Mouse (Mus musculus) ES-Bruce4 (cell line): ENCODE measurements around the gene Lhcgr. TPM values are rescaled to one million over a fixed set of nuclear protein-coding genes. Genes with fewer than 3 reads are reported as not detected.

ENCODE experiments used
- H3K27ac ChIP-seq: 2 replicates; pipeline ENCODE4 v1.5.1; 2012; ENCODE audit warnings: low read length, inconsistent platforms; ENCODE audit not compliant: insufficient read depth
- H3K27me3 ChIP-seq: 2 replicates; pipeline ENCODE4 v1.6.1; 2012; ENCODE audit warnings: mild to moderate bottlenecking, low read length, inconsistent platforms; ENCODE audit not compliant: control insufficient read depth, poor library complexity, insufficient read depth, severe bottlenecking
- H3K36me3 ChIP-seq: 2 replicates; pipeline ENCODE4 v1.6.1; 2012; ENCODE audit warnings: inconsistent platforms, mild to moderate bottlenecking, low read length, moderate library complexity; ENCODE audit not compliant: control insufficient read depth, poor library complexity, insufficient read depth, severe bottlenecking
- H3K4me1 ChIP-seq: one replicate; pipeline ENCODE4 v1.8.1; 2011; ENCODE audit warnings: low read length; ENCODE audit not compliant: control insufficient read depth, insufficient read depth
- H3K4me3 ChIP-seq: 2 replicates; pipeline ENCODE4 v1.5.1; 2011; ENCODE audit warnings: low read depth, mild to moderate bottlenecking, low read length
- H3K9ac ChIP-seq: 2 replicates; pipeline ENCODE4 v1.6.1; 2012; ENCODE audit warnings: low read depth, mild to moderate bottlenecking, inconsistent platforms; ENCODE audit not compliant: poor library complexity, severe bottlenecking
- H3K9me3 ChIP-seq: replicated peaks from 2 replicates; pipeline ENCODE4 v1.6.1; 2012; ENCODE audit warnings: mild to moderate bottlenecking, low read length, inconsistent platforms; ENCODE audit not compliant: control insufficient read depth, poor library complexity, insufficient read depth, severe bottlenecking
- CTCF ChIP-seq: IDR thresholded peaks from one replicate; pipeline ENCODE4 v1.8.1; 2011; ENCODE audit warnings: low read depth, low read length
- EP300 ChIP-seq: IDR thresholded peaks from 2 replicates; pipeline ENCODE4 v1.6.1; 2011; ENCODE audit warnings: low read depth, low read length; ENCODE audit not compliant: insufficient read depth
- POLR2A ChIP-seq: IDR thresholded peaks from one replicate; pipeline ENCODE4 v1.8.1; 2011; ENCODE audit warnings: low read length; ENCODE audit not compliant: insufficient read depth
- polyA plus RNA-seq: library from polyadenylated mRNA; stranded (reverse); fragments of >200 nt; gene quantifications from 2 replicates; pipeline ENCODE4 v1.2.4, GENCODE M21; 2011; ENCODE audit warnings: low read depth; ENCODE audit not compliant: missing spikeins, insufficient read depth, insufficient read length

Lhcgr gene
- polyA plus RNA-seq, 1 experiment, result 0.12 TPM

DNA sequence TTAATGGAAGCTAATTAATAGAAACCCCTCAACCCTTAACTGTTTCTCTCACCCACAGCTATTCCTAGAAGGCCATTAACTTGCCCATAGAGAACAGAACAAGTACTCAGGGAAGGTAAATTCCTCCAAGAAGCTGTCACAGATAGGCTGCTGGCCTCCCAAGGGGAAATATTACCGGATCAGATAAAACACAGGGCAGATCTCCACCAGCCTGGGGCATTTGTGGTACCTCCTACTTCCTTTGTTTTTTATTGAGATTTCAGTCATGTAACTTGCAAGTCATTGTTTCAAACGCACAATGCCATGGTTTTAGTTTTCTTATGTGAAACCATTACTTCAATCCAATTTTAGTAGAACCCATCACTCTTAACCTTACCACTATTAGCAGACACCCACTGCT lies 1.1 kb downstream of the Lhcgr start:
- H3K27ac ChIP-seq, result no peak overlapping the region
- H3K4me1 ChIP-seq, result no peaks in the 10 kb centered on the region
- H3K36me3 ChIP-seq, result no peaks in the 10 kb centered on the region
- no peak overlapping the region for H3K9ac ChIP-seq
- no peak overlapping the region for H3K4me3 ChIP-seq
- peaks cover 11% of the 10 kb centered on the region for H3K9me3 ChIP-seq
- no peaks in the 10 kb centered on the region for H3K27me3 ChIP-seq
- TF ChIP-seq POLR2A (no peak), CTCF (no peak), EP300 (no peak)

DNA sequence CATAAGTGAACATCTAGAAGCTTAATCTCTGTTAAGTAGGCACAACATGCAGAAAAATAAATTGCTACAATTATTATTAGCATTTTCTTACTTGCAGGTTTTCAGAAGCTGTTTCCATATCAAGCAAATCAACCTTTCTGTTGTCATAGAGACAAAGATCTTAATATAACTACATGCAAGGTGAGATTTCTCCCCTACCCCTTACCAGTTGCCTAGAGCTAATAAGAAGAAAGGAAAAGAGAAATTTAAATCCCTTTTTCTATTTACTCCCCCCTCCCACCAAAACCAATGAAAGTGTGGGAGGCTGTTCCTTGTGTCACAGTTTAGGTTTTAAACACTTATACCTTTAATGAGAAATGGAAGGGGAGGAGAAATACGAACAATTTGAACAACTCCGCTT lies 3.4 kb downstream of the Lhcgr start:
- no peaks in the 10 kb centered on the region for H3K36me3 ChIP-seq
- no peaks in the 10 kb centered on the region for H3K4me1 ChIP-seq
- H3K27me3 ChIP-seq, result no peaks in the 10 kb centered on the region
- H3K9ac ChIP-seq, result no peak overlapping the region
- H3K9me3 ChIP-seq, result peaks cover 11% of the 10 kb centered on the region
- no peak overlapping the region for H3K4me3 ChIP-seq
- no peak for TF ChIP-seq CTCF
- no peak for TF ChIP-seq POLR2A
- TF ChIP-seq EP300, result no peak
- H3K27ac ChIP-seq, result no peak overlapping the region

DNA sequence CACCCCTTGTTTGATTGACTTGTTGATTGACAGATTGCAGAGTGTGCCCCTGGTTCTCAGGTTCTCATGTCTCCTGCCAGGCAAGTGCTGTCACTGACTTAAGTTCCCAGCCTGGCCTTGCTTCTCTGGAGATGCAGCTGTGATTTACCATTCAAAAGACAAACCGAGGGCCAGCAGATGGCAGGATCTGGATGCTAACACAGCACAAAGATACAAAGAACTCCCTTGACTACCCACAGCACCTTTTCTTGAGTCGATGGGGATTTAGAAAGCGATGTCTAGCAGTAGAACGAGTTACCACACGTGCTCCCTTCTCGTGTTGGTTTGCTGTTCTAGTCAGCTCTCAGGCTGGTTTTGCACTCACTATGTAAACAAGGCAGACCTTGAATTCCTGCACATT lies 4.9 kb downstream of the Lhcgr start:
- TF ChIP-seq EP300, result no peak
- no peak for TF ChIP-seq CTCF
- TF ChIP-seq POLR2A, result no peak

DNA sequence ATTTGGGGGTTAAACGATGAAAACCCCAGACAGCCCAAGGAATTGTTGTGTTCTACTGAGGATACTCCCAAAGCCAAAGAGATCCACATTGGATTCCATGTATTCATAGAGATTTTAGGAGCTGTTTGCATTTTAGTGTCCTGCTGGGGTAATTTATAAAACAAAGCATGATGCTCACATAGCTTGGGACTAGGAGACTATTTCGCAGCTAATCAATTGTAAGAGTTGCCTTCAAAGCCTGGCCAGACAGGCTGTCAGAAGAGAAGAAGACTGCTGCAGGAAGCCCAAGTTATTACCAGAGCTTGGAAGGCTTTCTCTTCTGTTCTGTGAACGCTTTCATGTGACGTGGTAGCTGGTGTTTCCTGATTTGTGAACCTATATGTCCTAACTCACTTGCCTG lies 5.4 kb downstream of the Lhcgr start:
- no peaks in the 10 kb centered on the region for H3K27me3 ChIP-seq
- H3K9me3 ChIP-seq, result no peaks in the 10 kb centered on the region
- TF ChIP-seq POLR2A (no peak), EP300 (no peak), CTCF (no peak)

More for the DNA sequence above, 4.9 kb downstream of the Lhcgr start:
- H3K27ac ChIP-seq, result no peak overlapping the region
- H3K4me3 ChIP-seq, result no peak overlapping the region
- no peaks in the 10 kb centered on the region for H3K4me1 ChIP-seq
- H3K36me3 ChIP-seq, result no peaks in the 10 kb centered on the region
- no peaks in the 10 kb centered on the region for H3K27me3 ChIP-seq
- peaks cover under 1% of the 10 kb centered on the region; the same call in 1 of the 2 replicates for H3K9me3 ChIP-seq
- no peak overlapping the region for H3K9ac ChIP-seq

DNA sequence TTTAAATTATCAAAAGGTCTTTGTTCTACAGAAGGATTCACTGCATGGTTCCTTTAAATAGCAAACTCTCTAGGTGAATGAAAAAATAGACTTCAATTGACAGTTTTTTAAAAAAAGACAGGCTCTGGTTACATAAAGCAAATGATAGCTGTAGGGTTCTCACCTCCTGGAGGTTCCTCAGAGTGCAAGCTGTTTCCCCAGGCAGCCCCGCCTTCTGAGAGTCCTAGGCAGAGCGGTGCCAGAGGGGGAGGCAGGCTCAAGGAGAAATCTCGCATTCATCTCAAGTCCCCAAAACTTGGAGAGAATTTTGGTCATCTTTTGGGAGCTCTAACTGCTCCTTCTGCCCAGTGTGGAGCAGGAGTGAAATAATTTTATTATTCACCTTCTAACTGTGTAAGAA lies 12.6 kb downstream of the Lhcgr start:
- Histone ChIP-seq H3K27ac (no peak overlapping the region), H3K9me3 (no peaks in the 10 kb centered on the region), H3K27me3 (no peaks in the 10 kb centered on the region; the same call in 1 of the 2 replicates), H3K9ac (no peak overlapping the region), H3K4me3 (no peak overlapping the region), H3K36me3 (no peaks in the 10 kb centered on the region), H3K4me1 (no peaks in the 10 kb centered on the region)
- TF ChIP-seq CTCF (no peak), POLR2A (no peak), EP300 (no peak)

More for the DNA sequence above, 5.4 kb downstream of the Lhcgr start:
- Histone ChIP-seq H3K9ac (no peak overlapping the region), H3K27ac (no peak overlapping the region), H3K36me3 (no peaks in the 10 kb centered on the region), H3K4me1 (no peaks in the 10 kb centered on the region), H3K4me3 (no peak overlapping the region)

DNA sequence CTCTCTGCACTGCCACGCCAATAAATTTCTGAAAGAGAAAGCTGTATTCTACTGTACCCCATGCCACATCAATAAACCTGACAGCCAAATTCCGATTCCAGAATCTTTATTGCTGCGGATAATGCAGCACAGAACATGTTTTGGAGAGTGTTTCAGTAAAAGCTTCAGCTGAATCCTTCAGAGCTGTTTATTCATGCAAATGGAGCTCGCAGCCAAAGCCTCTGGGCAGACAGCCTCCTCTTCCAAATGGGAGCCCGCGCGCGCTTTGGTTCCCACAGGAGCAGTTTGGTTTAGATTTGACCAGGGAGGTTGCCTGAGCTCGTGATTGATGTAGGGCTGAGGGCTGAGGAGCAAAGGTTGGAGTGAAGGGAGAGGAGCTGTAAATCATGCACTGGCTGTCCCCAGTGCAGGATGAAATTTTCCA lies 17.7 kb downstream of the Lhcgr start:
- TF ChIP-seq EP300, result no peak
- no peak for TF ChIP-seq CTCF
- TF ChIP-seq POLR2A, result no peak
- Histone ChIP-seq H3K27me3 (no peaks in the 10 kb centered on the region), H3K4me1 (no peaks in the 10 kb centered on the region), H3K9ac (no peak overlapping the region), H3K4me3 (no peak overlapping the region), H3K36me3 (no peaks in the 10 kb centered on the region), H3K9me3 (no peaks in the 10 kb centered on the region), H3K27ac (no peak overlapping the region)
